Mouse (Mus musculus): Measurements from ENCODE around the gene Commd1. TPM values are rescaled to one million over a fixed set of nuclear protein-coding genes. Genes with fewer than 3 reads are reported as not detected.
A peak's percentile ranks its signal among the peaks of the same experiment; 100 is the strongest.

The Commd1 gene
- polyA plus RNA-seq, 2 experiments from 2014 or later = 78.2 to 81.2 TPM

GRCm38 (mm10) chr11:22989786-22990185, 7.6 kb upstream of the Commd1 start:
- ATAC-seq = no peak

- ATAC-seq = peak; percentile 61
Measured at GRCm38 (mm10) chr11:22987357-22987756, 5.2 kb upstream of the Commd1 start.

GRCm38 (mm10) chr11:22985510-22985909, 3.3 kb upstream of the Commd1 start:
- ATAC-seq = no peak

- ATAC-seq = no peak
Measured at GRCm38 (mm10) chr11:22982846-22983245, 664 bp upstream of the Commd1 start.

- peak; percentile 30 for ATAC-seq
Measured at GRCm38 (mm10) chr11:22981543-22981950, 635 bp downstream of the Commd1 start.

- no peak for ATAC-seq
Measured at GRCm38 (mm10) chr11:22981041-22981440, 1.1 kb downstream of the Commd1 start.

- ATAC-seq = no peak
Measured at GRCm38 (mm10) chr11:22979221-22979620, 3.0 kb downstream of the Commd1 start.

- ATAC-seq = no peak
Measured at GRCm38 (mm10) chr11:22978711-22979110, 3.5 kb downstream of the Commd1 start.

- ATAC-seq = no peak
Measured at GRCm38 (mm10) chr11:22978215-22978614, 4.0 kb downstream of the Commd1 start.

GRCm38 (mm10) chr11:22973599-22973998, 8.6 kb downstream of the Commd1 start:
- ATAC-seq = no peak

- ATAC-seq = peak; percentile 63
Measured at GRCm38 (mm10) chr11:22972746-22973526, 9.2 kb downstream of the Commd1 start.

GRCm38 (mm10) chr11:22971835-22972709, 10.1 kb downstream of the Commd1 start, which contains the start of gene Zrsr1:
Gene Zrsr1 (plus strand): TSS chr11:22972005.
- ATAC-seq = peak; percentile 76

GRCm38 (mm10) chr11:22970546-22970945, 11.6 kb downstream of the Commd1 start:
- no peak for ATAC-seq

GRCm38 (mm10) chr11:22969486-22969885, 12.7 kb downstream of the Commd1 start:
- peak; percentile 31 for ATAC-seq

- peak; percentile 46 for ATAC-seq
Measured at GRCm38 (mm10) chr11:22965503-22965902, 16.7 kb downstream of the Commd1 start.

- no peak for ATAC-seq
Measured at GRCm38 (mm10) chr11:22964401-22964800, 17.8 kb downstream of the Commd1 start.

- ATAC-seq = no peak
Measured at GRCm38 (mm10) chr11:22962101-22962500, 20.1 kb downstream of the Commd1 start.

GRCm38 (mm10) chr11:22957791-22958374, 24.3 kb downstream of the Commd1 start:
- no peak for ATAC-seq

- peak; percentile 81 for ATAC-seq
Measured at GRCm38 (mm10) chr11:22956830-22957229, 25.4 kb downstream of the Commd1 start.

- no peak for ATAC-seq
Measured at GRCm38 (mm10) chr11:22956346-22956745, 25.8 kb downstream of the Commd1 start.

- no peak for ATAC-seq
Measured at GRCm38 (mm10) chr11:22952668-22953067, 29.5 kb downstream of the Commd1 start.

- no peak for ATAC-seq
Measured at GRCm38 (mm10) chr11:22950131-22950530, 32.1 kb downstream of the Commd1 start.

- ATAC-seq = no peak
Measured at GRCm38 (mm10) chr11:22949101-22949500, 33.1 kb downstream of the Commd1 start.

Data from CD4-positive, CD25-positive, alpha-beta regulatory T cell, adult 4 months (primary cell).